7 mouse cellular contexts compared by ENCODE assay signal in genomic region chr17:46673850-46674529, GRCm38 (mm10). TPM values are rescaled to one million over a fixed set of nuclear protein-coding genes. Genes with fewer than 3 reads are reported as not detected.
A peak's percentile ranks its signal among the peaks of the same experiment; 100 is the strongest.
DNase-seq lines count a peak whose midpoint lies in the region; ATAC-seq lines count a peak whose summit lies in the region.

Gene Rrp36, minus strand, starts transcription at chr17:46674352.

- peak; percentile 95 for ATAC-seq in intestine, embryonic 15.5 days

- WGBS in intestine, embryonic 15.5 days = under 1% methylated on average over 43 of the region's 43 CpGs
- WGBS in midbrain, embryonic 10.5 days = 1% methylated on average over 43 of the region's 43 CpGs

- H3K9ac ChIP-seq in intestine, embryonic 15.5 days = peak within 1 kb of the TSS; percentile 87

- intact Hi-C loops in gastrocnemius, postnatal 36 days (cut with DNase I) = no loop called here
- intact Hi-C loops in left cerebral cortex, postnatal 25 days (cut with DNase I) = no loop called here

- H3K4me3 ChIP-seq in intestine, embryonic 15.5 days (replicated peaks) = peak within 1 kb of the TSS; percentile 77
- H3K4me3 ChIP-seq in midbrain, embryonic 10.5 days = peak within 1 kb of the TSS; percentile 91

- H3K27me3 ChIP-seq in intestine, embryonic 15.5 days (replicated peaks) = no peaks in the 10 kb centered on the region
- no peaks in the 10 kb centered on the region for H3K27me3 ChIP-seq in midbrain, embryonic 10.5 days (ENCODE audit: low read depth, poor library complexity, severe bottlenecking)

- no peaks in the 10 kb centered on the region for H3K9me3 ChIP-seq in intestine, embryonic 15.5 days
- H3K9me3 ChIP-seq in midbrain, embryonic 10.5 days (replicated peaks) = no peaks in the 10 kb centered on the region

- H3K36me3 ChIP-seq in intestine, embryonic 15.5 days = peaks cover 44% of the 10 kb centered on the region
- H3K36me3 ChIP-seq in midbrain, embryonic 10.5 days = peaks cover 81% of the 10 kb centered on the region

- DNase-seq in adrenal gland, adult 2 months = peak; percentile 94
- peak; percentile 80 for DNase-seq in embryo, embryonic 11.5 days (ENCODE audit: low read depth, low spot score)
- DNase-seq in gastrocnemius, postnatal 36 days = peak; percentile 88
- peak; percentile 88 to 95 for DNase-seq in left cerebral cortex, postnatal 25 days (ENCODE audit: low spot score in 2 of 2)
- peak; percentile 92 for DNase-seq in midbrain, embryonic 10.5 days (ENCODE audit: low spot score)
- DNase-seq in right cerebral cortex, postnatal 4 days = peak; percentile 85

- peaks cover 27% of the 10 kb centered on the region for H3K4me1 ChIP-seq in intestine, embryonic 15.5 days (replicated peaks)
- H3K4me1 ChIP-seq in midbrain, embryonic 10.5 days = peaks cover 36% of the 10 kb centered on the region

- peak within 1 kb of the TSS; percentile 62 for H3K27ac ChIP-seq in intestine, embryonic 15.5 days
- peak within 1 kb of the TSS; percentile 85 for H3K27ac ChIP-seq in midbrain, embryonic 10.5 days (replicated peaks)

- H3K4me2 ChIP-seq in intestine, embryonic 15.5 days (replicated peaks) = peak within 1 kb of the TSS; percentile 76

RNA-seq across cellular contexts. Expression of gene Rrp36, which starts in this region (rescaled TPM):
- total RNA-seq in adrenal gland, adult 2 months (2021) = 10 to 100 TPM; 24.2 to 28.5 TPM
- polyA plus RNA-seq in adrenal gland, adult 2 months (2012; rRNA removed) = 21.7 and 23.8 TPM in 2 replicates
- total RNA-seq in gastrocnemius, postnatal 36 days (2021) = 1 to 10 TPM; 7.5 to 9.9 TPM
- polyA plus RNA-seq in intestine, embryonic 15.5 days (2015; fragmentation: Nextera tagmentation; extraction: Ambion mirVana) = 56.4 and 58.4 TPM in 2 replicates
- total RNA-seq in left cerebral cortex, postnatal 25 days (2021) = 10 to 100 TPM; 17.1 to 18.2 TPM
- 69.4 and 69.6 TPM in 2 replicates for polyA plus RNA-seq in midbrain, embryonic 10.5 days (2016; fragmentation: Nextera tagmentation; extraction: Ambion mirVana)

Comparison
In these comparisons a context has a peak if more than half of its experiments do, and no peak if none do; other contexts are left out.
1. Peak in every context shown above with its lines: DNase-seq, ATAC-seq, H3K4me3 ChIP-seq and H3K27ac ChIP-seq.